10 mouse cellular contexts compared by ENCODE assay signal in genomic region chr12:29356681-29357397, GRCm38 (mm10).
A peak's percentile ranks its signal among the peaks of the same experiment; 100 is the strongest.
DNase-seq lines count a peak whose midpoint lies in the region; ATAC-seq lines count a peak whose summit lies in the region.
"Had no signal": no experiment of that assay in that cellular context is flagged by ENCODE, and none has a peak within 500 bp of the region (broad histone marks: within the 10 kb centered on the region; RNA-seq: fewer than 3 reads in every experiment).

No protein-coding gene starts in this region.

- no peaks in the 10 kb centered on the region for H3K9me3 ChIP-seq in forebrain, embryonic 13.5 days (replicated peaks)
- H3K9me3 ChIP-seq in midbrain, embryonic 10.5 days (replicated peaks) = no peaks in the 10 kb centered on the region
- no peaks in the 10 kb centered on the region for H3K9me3 ChIP-seq in stomach, embryonic 16.5 days (replicated peaks; ENCODE audit: control insufficient read depth, low read length)
- H3K9me3 ChIP-seq in liver, embryonic 11.5 days (ENCODE audit: control insufficient read depth, low read length) = no peaks in the 10 kb centered on the region
- H3K9me3 ChIP-seq: embryonic facial prominence, embryonic 15.5 days had no signal

- no peaks in the 10 kb centered on the region for H3K36me3 ChIP-seq in forebrain, embryonic 13.5 days (ENCODE audit: poor library complexity, severe bottlenecking)
- no peaks in the 10 kb centered on the region for H3K36me3 ChIP-seq in midbrain, embryonic 10.5 days
- no peaks in the 10 kb centered on the region for H3K36me3 ChIP-seq in stomach, embryonic 16.5 days (ENCODE audit: control insufficient read depth, insufficient read depth, low read length)
- no peaks in the 10 kb centered on the region for H3K36me3 ChIP-seq in liver, embryonic 11.5 days (ENCODE audit: control insufficient read depth, insufficient read depth, low read length)
- H3K36me3 ChIP-seq: embryonic facial prominence, embryonic 15.5 days had no signal

- peak overlapping the region; percentile 46 for H3K9ac ChIP-seq in forebrain, embryonic 13.5 days
- H3K9ac ChIP-seq in stomach, embryonic 16.5 days (ENCODE audit: low read length) = peak overlapping the region; percentile 31
- H3K9ac ChIP-seq in liver, embryonic 11.5 days (ENCODE audit: low read depth, low read length) = no peak overlapping the region
- H3K9ac ChIP-seq: embryonic facial prominence, embryonic 15.5 days; liver, embryonic 14.5 days had no signal

- no peak overlapping the region for H3K4me3 ChIP-seq in forebrain, embryonic 13.5 days
- H3K4me3 ChIP-seq in midbrain, embryonic 10.5 days = peak overlapping the region; percentile 5; the same call in 1 of the 2 replicates
- no peak overlapping the region for H3K4me3 ChIP-seq in stomach, embryonic 16.5 days (replicated peaks; ENCODE audit: low read length)
- H3K4me3 ChIP-seq in liver, embryonic 11.5 days (ENCODE audit: low read depth, low read length) = no peak overlapping the region
- H3K4me3 ChIP-seq: embryonic facial prominence, embryonic 15.5 days had no signal

- peak; percentile 80 for ATAC-seq in forebrain, embryonic 13.5 days
- ATAC-seq in stomach, embryonic 16.5 days (ENCODE audit: insufficient read depth, low FRiP score) = no peak
- ATAC-seq in liver, embryonic 11.5 days (replicated peaks; ENCODE audit: low FRiP score) = no peak

- H3K27ac ChIP-seq in forebrain, embryonic 13.5 days = peak overlapping the region; percentile 90
- peak overlapping the region; percentile 86 for H3K27ac ChIP-seq in midbrain, embryonic 10.5 days (replicated peaks)
- H3K27ac ChIP-seq in stomach, embryonic 16.5 days (ENCODE audit: low read length) = no peak overlapping the region
- H3K27ac ChIP-seq in liver, embryonic 11.5 days (ENCODE audit: low read depth, low read length) = no peak overlapping the region
- H3K27ac ChIP-seq: embryonic facial prominence, embryonic 15.5 days; liver, embryonic 14.5 days had no signal

- H3K4me2 ChIP-seq in forebrain, embryonic 13.5 days = peak overlapping the region; percentile 10; the same call in 1 of the 2 replicates
- no peak overlapping the region for H3K4me2 ChIP-seq in stomach, embryonic 16.5 days (ENCODE audit: low read depth, low read length)
- H3K4me2 ChIP-seq in liver, embryonic 11.5 days = no peak overlapping the region
- H3K4me2 ChIP-seq: embryonic facial prominence, embryonic 15.5 days had no signal

- peaks cover 29% of the 10 kb centered on the region for H3K4me1 ChIP-seq in forebrain, embryonic 13.5 days
- peaks cover 41% of the 10 kb centered on the region for H3K4me1 ChIP-seq in midbrain, embryonic 10.5 days
- no peaks in the 10 kb centered on the region for H3K4me1 ChIP-seq in stomach, embryonic 16.5 days (ENCODE audit: control insufficient read depth, insufficient read depth, low read length)
- no peaks in the 10 kb centered on the region for H3K4me1 ChIP-seq in liver, embryonic 11.5 days (replicated peaks; ENCODE audit: control insufficient read depth, insufficient read depth, low read length)
- H3K4me1 ChIP-seq: embryonic facial prominence, embryonic 15.5 days had no signal

- WGBS in forebrain, embryonic 13.5 days = 5% methylated on average over 11 of the region's 11 CpGs
- 14% methylated on average over 11 of the region's 11 CpGs for WGBS in midbrain, embryonic 10.5 days
- WGBS in stomach, embryonic 16.5 days = 30% methylated on average over 11 of the region's 11 CpGs
- 29% methylated on average over 11 of the region's 11 CpGs for WGBS in liver, embryonic 11.5 days

- H3K27me3 ChIP-seq in forebrain, embryonic 13.5 days = no peaks in the 10 kb centered on the region
- H3K27me3 ChIP-seq in midbrain, embryonic 10.5 days (ENCODE audit: low read depth, poor library complexity, severe bottlenecking) = peaks cover 25% of the 10 kb centered on the region
- no peaks in the 10 kb centered on the region for H3K27me3 ChIP-seq in stomach, embryonic 16.5 days (ENCODE audit: control insufficient read depth, insufficient read depth, low read length)
- H3K27me3 ChIP-seq in liver, embryonic 11.5 days (replicated peaks; ENCODE audit: control insufficient read depth, insufficient read depth, low read length) = no peaks in the 10 kb centered on the region
- H3K27me3 ChIP-seq: embryonic facial prominence, embryonic 15.5 days had no signal

- DNase-seq in right cerebral cortex, adult 18-20 months = peak; percentile 30
- no peak for DNase-seq in right cerebral cortex, postnatal 25 days
- DNase-seq in midbrain, embryonic 10.5 days (ENCODE audit: low spot score) = peak; percentile 64
- no peak for DNase-seq in liver, embryonic 11.5 days (ENCODE audit: low spot score)
- no peak for DNase-seq in layer of hippocampus, postnatal 14 days (ENCODE audit: low spot score in 2 of 2)
- DNase-seq in thymus, postnatal 0 days (ENCODE audit: low spot score) = no peak

Comparison
In these comparisons a context has a peak if more than half of its experiments do, and no peak if none do; other contexts are left out.
1. DNase-seq: peak in right cerebral cortex, adult 18-20 months (single experiment) and midbrain, embryonic 10.5 days (single experiment); none in right cerebral cortex, postnatal 25 days (single experiment), liver, embryonic 11.5 days (single experiment), layer of hippocampus, postnatal 14 days (0 of 2) and thymus, postnatal 0 days (single experiment).
2. H3K27ac ChIP-seq: peak in forebrain, embryonic 13.5 days (single experiment) and midbrain, embryonic 10.5 days (single experiment); none in stomach, embryonic 16.5 days (single experiment) and liver, embryonic 11.5 days (single experiment).